Mouse (Mus musculus) testis, adult 10 weeks (tissue): ENCODE measurements around the gene Mpig6b. TPM values are rescaled to one million over a fixed set of nuclear protein-coding genes. Genes with fewer than 3 reads are reported as not detected.

ENCODE experiments used
- polyA plus RNA-seq: library from polyadenylated mRNA; stranded (reverse); fragments of 350-450 nt; fragmentation: Illumina TruSeq; extraction: RNeasy Lipid Tissue Mini Kit (QIAGEN cat#74804); gene quantifications from one replicate; pipeline ENCODE4 v1.2.3, GENCODE M21; 2014; ENCODE audit warnings: low read depth, low replicate concordance

Mpig6b gene
- polyA plus RNA-seq = 1.5 TPM

GRCm38 (mm10) chr17:35066084-35066483 lies at the start of gene Mpig6b:
TSS of gene Mpig6b (minus strand) at chr17:35066184.

GRCm38 (mm10) chr17:35115046-35116019 lies 49.3 kb upstream of the Mpig6b start, which contains the start of gene Ly6g5b:
TSS of gene Ly6g5b (minus strand) at chr17:35115428.

DNA sequence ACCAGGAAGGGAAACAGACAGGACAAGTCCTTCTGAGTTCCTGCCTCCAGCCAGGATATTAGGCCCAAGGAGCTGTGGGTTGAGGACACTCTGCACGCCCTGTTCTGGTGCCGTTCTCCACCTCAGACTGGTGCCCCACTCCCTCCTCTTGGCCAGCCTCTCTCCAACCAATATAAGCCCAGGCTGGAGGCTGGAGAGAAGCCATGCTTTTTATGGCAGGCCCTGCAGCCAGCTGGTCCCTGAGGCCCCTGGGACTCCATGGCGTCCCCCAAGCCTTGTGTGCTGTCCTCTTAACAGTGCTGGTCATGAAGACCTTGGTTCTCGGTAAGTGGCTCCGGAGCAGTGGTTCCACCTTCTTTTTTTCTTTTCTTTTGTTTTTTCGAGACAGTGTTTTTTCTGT lies 42.1 kb upstream of the Mpig6b start, which contains the start of gene Ly6g5c:
Ly6g5c (plus strand) TSS at position 183 of the 400 bp plus-strand sequence.

DNA sequence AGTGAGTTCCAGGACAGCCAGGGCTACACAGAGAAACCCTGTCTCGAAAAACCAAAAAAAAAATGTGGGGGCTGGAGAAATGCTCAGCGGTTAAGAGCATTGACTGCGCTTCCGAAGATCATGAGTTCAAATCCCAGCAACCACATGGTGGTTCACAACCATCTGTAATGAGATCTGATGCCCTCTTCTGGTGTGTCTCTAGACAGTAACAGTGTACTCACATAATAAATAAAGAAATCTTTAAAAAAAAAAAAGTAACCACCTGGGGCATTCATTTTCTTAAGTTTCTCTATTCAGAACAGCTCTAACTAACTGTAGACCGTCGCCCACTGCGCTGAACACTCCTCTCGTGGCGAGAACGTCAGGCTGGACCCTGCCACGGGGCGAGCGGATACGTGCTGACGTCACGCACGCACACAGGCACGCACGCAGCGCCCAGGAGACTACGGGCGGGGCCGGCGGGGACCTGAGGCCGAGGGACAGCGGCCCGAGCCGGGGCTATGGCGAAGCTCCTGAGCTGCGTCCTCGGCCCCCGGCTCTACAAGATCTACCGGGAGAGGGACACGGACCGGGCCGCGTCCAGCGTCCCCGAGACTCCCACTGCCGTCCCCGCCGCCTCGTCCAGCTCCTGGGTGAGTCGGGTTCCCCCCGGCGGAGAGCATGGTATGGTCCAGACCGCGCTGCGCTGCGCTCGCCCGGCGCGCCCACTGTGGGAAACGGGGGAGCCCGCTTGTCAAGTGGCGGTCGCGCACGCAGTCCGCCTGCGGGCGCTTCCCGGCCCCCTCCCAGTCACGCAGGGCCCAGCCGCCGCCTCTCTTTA lies 23.1 kb upstream of the Mpig6b start, which contains the start of gene Abhd16a:
Abhd16a (plus strand) TSS at position 439 of the 820 bp plus-strand sequence.

DNA sequence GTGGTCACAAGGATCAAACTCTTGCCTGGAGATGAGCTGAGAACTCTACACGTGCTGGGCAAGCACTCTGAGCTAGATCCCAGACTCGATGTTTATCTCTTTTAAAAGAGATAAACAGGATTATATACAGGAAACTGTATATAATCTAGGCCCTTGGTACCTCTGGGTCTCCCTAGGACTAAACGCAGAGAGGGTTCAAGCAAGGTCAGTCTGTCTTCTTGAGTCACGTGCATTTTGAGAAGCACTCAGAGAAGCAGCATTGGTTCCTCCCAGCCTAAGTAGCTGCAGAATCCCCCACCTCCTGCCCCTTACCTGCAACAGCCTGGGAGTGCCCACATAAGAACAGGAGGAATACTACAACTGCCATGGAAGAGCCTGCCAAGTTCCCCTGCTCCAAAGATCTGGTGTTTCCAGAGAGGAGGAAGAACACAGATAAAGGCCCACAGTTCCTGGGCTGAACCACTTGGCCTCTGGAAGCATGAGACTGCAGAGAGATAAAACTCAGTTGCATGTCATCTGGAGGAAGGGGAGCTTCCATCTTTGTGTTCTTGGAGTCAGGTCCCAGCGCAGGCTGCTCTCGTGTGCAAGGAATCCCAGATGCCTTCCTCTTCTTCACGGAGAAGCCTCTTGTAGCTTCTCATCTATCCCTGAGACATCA lies 19.4 kb upstream of the Mpig6b start, which contains the start of gene Ly6g6f:
Ly6g6f (minus strand) TSS at position 403 of the 658 bp plus-strand sequence.

DNA sequence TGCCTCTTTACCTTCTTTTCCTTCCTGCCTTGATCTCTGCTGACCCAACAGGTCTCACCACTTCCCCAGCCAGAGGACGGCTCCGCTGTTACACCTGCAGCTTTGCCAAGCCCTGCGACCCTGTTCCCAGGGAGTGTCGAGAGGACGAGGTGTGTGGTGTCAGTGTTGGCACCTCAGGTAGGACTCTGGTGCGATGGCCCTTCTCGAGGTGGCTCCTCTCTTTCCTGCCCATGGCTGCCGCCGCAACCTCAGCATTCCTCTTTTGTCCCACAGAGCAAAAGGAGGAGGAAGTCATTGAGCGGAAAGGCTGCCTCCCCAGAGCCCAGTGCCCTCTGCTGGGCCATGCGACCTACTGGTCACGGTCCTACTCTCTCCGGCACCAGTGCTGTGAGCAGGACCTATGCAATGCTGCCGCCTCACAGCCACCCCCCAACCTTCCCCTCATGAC lies 11.8 kb upstream of the Mpig6b start, which contains the start of gene Ly6g6d:
Ly6g6d (minus strand) TSS at position 280 of the 448 bp plus-strand sequence.

DNA sequence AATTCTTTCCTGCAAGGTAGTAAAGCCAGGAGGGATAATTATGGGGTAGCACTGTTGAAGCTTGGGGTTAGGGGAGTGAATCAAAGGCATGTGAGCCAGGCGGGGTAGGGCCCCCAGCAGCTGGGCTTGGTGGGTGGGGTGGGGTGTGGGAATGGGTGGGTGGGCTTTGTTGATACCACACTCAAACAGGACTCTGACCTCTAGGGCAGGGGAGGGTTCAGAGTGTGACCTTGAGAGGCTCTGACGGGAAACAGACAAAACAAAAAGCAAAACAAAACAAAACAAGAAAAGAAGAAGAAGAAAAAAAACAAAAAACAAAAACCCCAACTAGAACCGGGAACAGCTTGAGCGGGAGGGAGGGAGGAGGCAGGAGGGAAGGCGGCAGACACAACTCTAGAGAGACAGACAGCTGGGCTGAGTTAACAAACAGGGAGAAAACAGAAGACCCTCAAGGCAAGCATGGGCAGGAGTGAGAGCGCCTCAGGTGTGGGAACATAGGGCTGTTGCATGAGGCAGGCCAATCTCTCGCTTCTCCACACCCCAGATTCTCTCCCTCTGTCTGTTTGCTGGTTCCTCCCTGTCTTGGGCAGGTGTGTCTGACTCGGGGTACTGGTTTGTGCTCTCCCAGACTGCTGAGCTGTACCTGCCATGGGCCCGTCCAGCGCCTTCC lies 10.7 kb upstream of the Mpig6b start, which contains the start of gene Ly6g6e:
Ly6g6e (plus strand) TSS at position 396 of the 670 bp plus-strand sequence.

GRCm38 (mm10) chr17:35064951-35065947 lies 735 bp downstream of the Mpig6b start, which contains the start of gene Ly6g6c:
TSS of gene Ly6g6c (plus strand) at chr17:35065388.

DNA sequence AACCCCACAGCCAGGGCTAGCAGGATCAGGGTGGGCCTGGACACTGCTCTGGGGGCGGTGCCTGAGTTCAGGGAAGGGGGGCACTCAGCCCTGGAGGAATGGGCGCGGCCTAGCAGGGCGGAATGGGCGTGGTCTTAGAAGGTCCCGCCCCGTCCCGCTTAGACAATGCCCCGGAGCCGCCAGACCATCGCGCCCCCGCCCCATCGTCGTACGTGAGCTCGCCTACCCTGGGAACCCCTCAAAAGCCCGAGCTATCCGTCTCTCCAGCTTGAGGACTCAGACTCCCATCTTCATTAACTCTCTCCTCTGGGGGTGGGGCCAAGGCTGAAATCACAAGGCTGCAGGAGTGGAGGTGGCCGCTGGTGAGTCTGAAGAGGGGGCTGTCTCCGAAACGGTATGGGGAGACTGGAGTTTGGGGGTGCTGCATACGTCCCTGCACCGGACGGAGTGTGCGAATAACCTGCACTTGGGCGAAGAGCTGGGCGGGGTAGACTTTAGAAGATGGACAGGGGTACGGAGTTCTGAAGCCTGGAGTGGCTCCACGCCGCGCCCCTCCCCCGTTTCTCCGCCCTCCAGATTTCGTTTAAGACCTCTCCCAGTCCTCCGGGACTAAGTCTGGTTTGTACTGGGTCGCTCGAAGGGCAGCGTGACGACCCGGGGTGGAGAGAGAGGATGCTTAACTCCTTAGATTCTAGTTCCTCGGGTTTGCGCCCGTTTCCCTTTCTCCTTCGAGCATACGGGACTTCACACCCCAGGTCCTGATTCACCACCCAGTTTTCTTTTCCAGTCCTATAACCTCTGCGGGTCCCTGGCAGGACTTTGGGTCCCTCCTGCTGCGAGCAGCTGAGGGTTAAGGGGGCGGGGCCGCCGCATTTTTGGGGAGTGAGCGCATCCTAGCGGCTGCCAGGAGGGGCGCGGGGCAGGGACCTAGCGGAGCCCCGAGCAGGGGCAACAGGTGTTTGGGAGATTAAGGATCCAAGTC lies 6.8 kb downstream of the Mpig6b start, which contains the start of gene Ddah2:
Ddah2 (plus strand) TSS at position 125 of the 982 bp plus-strand sequence.

GRCm38 (mm10) chr17:35049561-35050016 lies 16.4 kb downstream of the Mpig6b start, which contains the start of gene Clic1:
TSS of gene Clic1 (plus strand) at chr17:35049966.

DNA sequence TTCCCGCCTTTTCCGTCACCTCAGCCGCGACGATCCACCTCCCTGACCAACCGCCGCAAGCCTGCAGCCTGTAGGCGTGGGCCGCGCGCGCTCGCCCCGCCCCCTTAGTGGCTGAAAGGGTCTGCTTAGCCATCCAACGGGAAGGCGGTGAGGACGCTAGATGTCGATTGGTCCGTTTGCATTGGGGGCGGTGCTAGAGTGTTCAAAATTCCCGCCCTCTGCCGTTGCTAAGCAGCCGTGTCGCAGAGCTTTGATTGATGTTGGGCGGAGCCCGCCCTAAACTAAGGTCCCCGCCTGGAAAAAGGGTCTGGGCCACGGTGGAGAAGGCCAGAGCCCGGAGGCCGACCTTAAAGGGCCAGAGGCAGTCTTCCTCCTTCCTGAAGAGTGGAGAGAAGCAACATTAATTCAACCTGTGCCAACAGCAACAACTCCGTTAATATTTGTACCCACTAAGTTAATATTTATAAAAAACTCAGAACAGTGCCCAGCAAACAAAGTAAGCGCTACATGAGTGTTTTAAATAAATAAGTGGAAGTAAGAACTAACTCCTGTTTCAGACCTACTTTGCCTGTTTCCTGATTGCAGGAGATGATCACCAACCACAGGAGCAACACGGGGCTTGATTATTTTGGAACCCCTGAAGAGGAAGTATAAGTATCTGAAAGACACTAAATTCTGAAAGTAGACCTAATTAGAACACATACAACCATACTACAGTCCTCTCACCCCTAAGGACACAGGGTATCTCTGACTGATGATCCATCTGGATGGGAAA lies 19.1 kb downstream of the Mpig6b start, which contains the start of gene Msh5:
Msh5 (minus strand) TSS at position 65 of the 775 bp plus-strand sequence.

DNA sequence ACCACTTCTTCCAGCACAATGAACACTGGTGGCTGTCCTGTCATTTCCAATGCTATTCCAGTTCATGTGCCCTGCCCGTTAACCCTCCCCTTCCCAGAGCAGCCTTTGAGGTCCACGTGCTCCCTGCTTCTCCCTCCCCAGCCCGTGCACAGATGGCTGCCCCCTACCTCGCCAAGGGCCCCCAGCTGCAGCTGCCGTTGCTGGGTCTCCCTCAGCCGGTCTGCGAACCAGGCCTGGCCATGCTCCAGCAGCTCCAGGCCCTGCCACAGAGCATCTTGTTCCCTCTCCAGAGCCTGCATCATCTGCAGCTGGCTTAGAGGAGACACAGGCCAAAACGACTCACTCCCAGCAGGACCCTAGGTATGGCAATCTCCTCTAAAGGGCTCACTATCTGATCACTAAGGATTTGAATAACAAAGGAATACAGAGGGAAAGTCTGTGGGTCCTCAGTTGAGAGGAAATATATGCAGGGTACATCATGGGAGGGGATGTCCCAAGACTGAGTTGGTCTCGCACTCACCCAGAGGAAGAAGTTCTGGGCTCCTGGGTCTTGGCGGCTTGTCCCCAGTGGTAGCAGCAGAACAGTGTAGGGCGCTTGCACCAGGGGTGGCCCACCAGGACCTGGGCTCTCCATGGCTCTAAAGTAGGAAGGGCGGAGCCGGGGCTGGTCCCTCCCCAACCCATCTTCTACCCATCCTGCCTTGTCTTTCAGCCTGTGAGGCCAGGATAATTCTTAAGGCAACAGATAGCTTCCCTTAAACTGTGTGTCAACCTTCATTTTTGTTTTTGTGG lies 38.5 kb downstream of the Mpig6b start, which contains the start of gene Sapcd1:
Sapcd1 (minus strand) TSS at position 740 of the 792 bp plus-strand sequence.

GRCm38 (mm10) chr17:35016376-35016775 lies 49.6 kb downstream of the Mpig6b start, which contains the start of gene Vwa7:
TSS of gene Vwa7 (plus strand) at chr17:35016579.

